Mouse (Mus musculus) adrenal gland, postnatal 36 days (tissue): Measurements from ENCODE around the gene Prss8. TPM values are rescaled to one million over a fixed set of nuclear protein-coding genes. Genes with fewer than 3 reads are reported as not detected.
"Not testable (repeated sequence)": the region's sequence is repeated elsewhere in the genome, so short reads cannot be mapped to it uniquely, and the experiment has no call there.

Experiments
- DNase-seq, 2 experiments: peaks; one replicate each; pipeline ENCODE4 v3.0.0; 2021; ENCODE audit warnings: mixed read lengths in 1 of 2
- long read RNA-seq, 2 experiments: library from polyadenylated mRNA; stranded (forward); transcript quantifications; one replicate each; pipeline ENCODE4 v2.0.0; 2021; ENCODE audit warnings: borderline sequencing depth in 2 of 2
- total RNA-seq, 2 experiments: library from RNA; stranded (reverse); gene quantifications; 2 replicates each; pipeline ENCODE4 v1.2.3; 2021

Gene Prss8
- total RNA-seq = not detected
- long read RNA-seq, experiment 1 = 0 reads
- long read RNA-seq, experiment 2 = 0 reads

GRCm38 (mm10) chr7:127929923-127930322 lies at the start of gene Prss8:
Gene Prss8 (minus strand): TSS chr7:127930104.
- DNase-seq = no peak

- no peak for DNase-seq
Observed at GRCm38 (mm10) chr7:127978856-127979255, 49.0 kb upstream of the Prss8 start.

GRCm38 (mm10) chr7:127974413-127974930 lies 44.6 kb upstream of the Prss8 start:
- DNase-seq = no peak

GRCm38 (mm10) chr7:127967922-127968828 lies 38.3 kb upstream of the Prss8 start:
- DNase-seq = peak; percentile 80 to 90

GRCm38 (mm10) chr7:127967004-127967921 lies 37.4 kb upstream of the Prss8 start, which contains the start of gene Fus:
Gene Fus (plus strand): TSS chr7:127967457.
- DNase-seq = peak; percentile 95 to 96

- peak in 1 of 2 experiments; percentile 16 for DNase-seq
Observed at GRCm38 (mm10) chr7:127966371-127966918, 36.5 kb upstream of the Prss8 start.

- no peak for DNase-seq
Observed at GRCm38 (mm10) chr7:127959364-127959763, 29.5 kb upstream of the Prss8 start.

GRCm38 (mm10) chr7:127952864-127953581 lies 23.1 kb upstream of the Prss8 start:
- no peak for DNase-seq

- DNase-seq = no peak
Observed at GRCm38 (mm10) chr7:127946470-127947023, 16.6 kb upstream of the Prss8 start, which contains the start of gene Prss36. Gene Prss36 (minus strand): TSS chr7:127946725.

- peak; percentile 49 to 50 for DNase-seq
Observed at GRCm38 (mm10) chr7:127944614-127945013, 14.7 kb upstream of the Prss8 start.

GRCm38 (mm10) chr7:127942097-127942496 lies 12.2 kb upstream of the Prss8 start:
- not testable (repeated sequence) for DNase-seq

GRCm38 (mm10) chr7:127936216-127936884 lies 6.4 kb upstream of the Prss8 start:
- no peak for DNase-seq

GRCm38 (mm10) chr7:127935748-127936159 lies 5.8 kb upstream of the Prss8 start:
- no peak for DNase-seq

GRCm38 (mm10) chr7:127935028-127935722 lies 5.3 kb upstream of the Prss8 start:
- DNase-seq = peak; percentile 95 to 98

- no peak for DNase-seq
Observed at GRCm38 (mm10) chr7:127934075-127934474, 4.2 kb upstream of the Prss8 start.

- DNase-seq = no peak
Observed at GRCm38 (mm10) chr7:127932273-127933031, 2.5 kb upstream of the Prss8 start.

- DNase-seq = peak; percentile 70
Observed at GRCm38 (mm10) chr7:127931351-127932135, 1.6 kb upstream of the Prss8 start.

- DNase-seq = no peak
Observed at GRCm38 (mm10) chr7:127930636-127931035, 732 bp upstream of the Prss8 start.
